8 mouse cellular contexts compared by ENCODE assay signal in the genomic region with DNA sequence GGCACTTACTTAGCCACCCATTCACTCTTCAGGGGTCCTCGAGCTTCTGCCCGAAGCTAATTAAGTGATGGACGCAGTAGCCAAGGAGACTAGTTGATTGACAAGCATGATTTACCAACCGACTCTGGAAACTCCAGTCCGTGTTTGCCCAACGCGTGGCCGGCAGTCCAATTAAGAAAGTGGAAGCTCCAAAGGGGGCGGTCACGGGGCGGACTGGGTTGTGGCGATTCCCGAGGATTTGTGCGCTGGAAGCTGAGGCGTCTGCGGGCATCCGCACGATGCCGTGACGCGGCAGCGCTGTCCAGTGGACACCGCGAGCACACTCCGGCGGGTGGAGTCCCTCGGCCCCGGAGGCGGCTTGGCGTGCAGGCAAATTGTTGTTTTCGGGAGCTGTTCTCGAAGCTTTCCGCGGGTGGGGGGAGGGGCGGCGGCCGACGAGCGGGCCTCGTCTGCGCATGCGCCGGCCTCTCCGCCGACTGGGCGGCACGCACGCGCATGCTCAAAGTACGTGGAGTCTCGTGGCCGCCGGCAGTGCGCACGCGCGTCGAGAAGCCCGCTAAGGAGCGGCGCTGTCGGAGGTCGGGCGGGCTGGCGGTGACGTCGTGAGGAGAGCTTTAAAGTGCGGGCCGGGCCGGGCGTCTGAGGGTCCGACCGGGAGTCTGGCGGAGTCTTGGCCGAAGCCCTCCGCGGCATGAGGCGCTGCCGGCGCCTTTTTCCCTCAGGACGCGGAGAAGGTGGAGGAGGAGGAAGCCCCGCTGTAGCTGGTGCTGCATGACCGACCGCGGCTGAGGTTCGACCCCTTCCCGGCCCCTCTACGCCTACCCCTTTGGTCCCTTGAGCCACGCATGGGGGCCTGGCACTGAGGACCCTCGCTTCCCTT. TPM values are rescaled to one million over a fixed set of nuclear protein-coding genes. Genes with fewer than 3 reads are reported as not detected.
A peak's percentile ranks its signal among the peaks of the same experiment; 100 is the strongest.
DNase-seq lines count a peak whose midpoint lies in the region; ATAC-seq and TF ChIP-seq lines count a peak whose summit lies in the region.

No protein-coding gene starts in this region.

- no peaks in the 10 kb centered on the region for H3K27me3 ChIP-seq in megakaryocyte, embryonic 14.5 days (replicated peaks)

- peaks cover 27% of the 10 kb centered on the region for H3K36me3 ChIP-seq in megakaryocyte, embryonic 14.5 days (replicated peaks; ENCODE audit: low read length)

- no peak for TF ChIP-seq CTCF in cortical plate, adult 2 months (IDR thresholded peaks at IDR 0.05; ENCODE audit: extremely low read depth, insufficient read depth, low read length)

- peak; percentile 56 for TF ChIP-seq POLR2A in cortical plate, adult 2 months (IDR thresholded peaks at IDR 0.05; ENCODE audit: extremely low read depth, insufficient read depth, low read length)

- peak; percentile 96 to 97 for DNase-seq in gastrocnemius, adult 8-10 months (ENCODE audit: low spot score in 2 of 2)
- peak; percentile 95 for DNase-seq in hindlimb bud, embryonic 11.5 days (ENCODE audit: extremely low spot score, low read depth, low spot score)
- peak; percentile 89 to 98 for DNase-seq in left cerebral cortex, adult 8-10 months (ENCODE audit: low spot score in 2 of 2)
- peak; percentile 98 to 99 for DNase-seq in right cerebral cortex, postnatal 10 days (ENCODE audit: low spot score in 2 of 2)
- DNase-seq in urinary bladder, postnatal 25 days (ENCODE audit: low spot score): peak; percentile 94

- H3K27ac ChIP-seq in cortical plate, adult 2 months (ENCODE audit: insufficient read depth, low read length): peak overlapping the region; percentile 78

- ATAC-seq in activated CD4-positive, CD25-positive, alpha-beta regulatory T cell, adult 4 months: peak; percentile 60

- H3K9me3 ChIP-seq in megakaryocyte, embryonic 14.5 days: no peaks in the 10 kb centered on the region

- H3K4me3 ChIP-seq in cortical plate, adult 2 months (ENCODE audit: insufficient read depth, low read length): peak overlapping the region; percentile 45
- peak overlapping the region; percentile 100 for H3K4me3 ChIP-seq in megakaryocyte, embryonic 14.5 days (replicated peaks)

- peaks cover 3% of the 10 kb centered on the region; the same call in 1 of the 2 replicates for H3K4me1 ChIP-seq in cortical plate, adult 2 months (ENCODE audit: control insufficient read depth, insufficient read depth, low read length)
- H3K4me1 ChIP-seq in megakaryocyte, embryonic 14.5 days: peaks cover 48% of the 10 kb centered on the region

RNA-seq across cellular contexts. Expression of a gene that starts 1.5 kb away (rescaled TPM):
- 10 to 100 TPM; 31.4 to 40.9 TPM for polyA plus RNA-seq in activated CD4-positive, CD25-positive, alpha-beta regulatory T cell, adult 4 months (2017; shearing (Covaris generic))
- 21.0 and 21.3 TPM in 2 replicates for polyA plus RNA-seq in cortical plate, adult 2 months (2012; rRNA removed)
- 100 to 1,000 TPM; 137 to 160 (median 145) TPM for total RNA-seq in gastrocnemius, adult 8-10 months (2022)
- total RNA-seq in left cerebral cortex, adult 8-10 months (2022): 10 to 100 TPM; 52.7 to 58.2 (median 54.9) TPM
- polyA plus RNA-seq in megakaryocyte, embryonic 14.5 days (2012; ENCODE audit: insufficient read depth, low replicate concordance): 10.9 and 18.5 TPM in 2 replicates

Comparison
In these comparisons a context has a peak if more than half of its experiments do, and no peak if none do; other contexts are left out.
1. Peak in every context shown above with its lines: DNase-seq, ATAC-seq, H3K4me3 ChIP-seq and H3K27ac ChIP-seq.